In genomic region chr2:166623081-166623567, GRCm38 (mm10) we compare ENCODE assay signal across 9 mouse cellular contexts.
DNase-seq lines count a peak whose midpoint lies in the region; ATAC-seq and TF ChIP-seq lines count a peak whose summit lies in the region.
"Had no signal": no experiment of that assay in that cellular context is flagged by ENCODE, and none has a peak within 500 bp of the region (broad histone marks: within the 10 kb centered on the region; RNA-seq: fewer than 3 reads in every experiment).

No protein-coding gene starts in this region.

- H3K27ac ChIP-seq in heart, adult 2 months, result no peak overlapping the region
- H3K27ac ChIP-seq in heart, embryonic 11.5 days (ENCODE audit: low read depth, low read length), result no peak overlapping the region
- H3K27ac ChIP-seq in bone marrow macrophage, adult 2 months (ENCODE audit: insufficient read depth, low read depth, low read length), result peak overlapping the region; percentile 71
- H3K27ac ChIP-seq in heart, embryonic 16.5 days (ENCODE audit: low read length), result no peak overlapping the region
- H3K27ac ChIP-seq in limb, embryonic 10.5 days, result peak overlapping the region; percentile 76
- H3K27ac ChIP-seq in neural tube, embryonic 15.5 days (replicated peaks), result peak overlapping the region; percentile 69
- H3K27ac ChIP-seq: liver, embryonic 14.5 days had no signal

- H3K9me3 ChIP-seq in heart, embryonic 11.5 days (replicated peaks; ENCODE audit: control insufficient read depth, low read length), result no peaks in the 10 kb centered on the region
- H3K9me3 ChIP-seq in heart, embryonic 16.5 days (replicated peaks; ENCODE audit: control insufficient read depth, low read length), result no peaks in the 10 kb centered on the region
- H3K9me3 ChIP-seq in limb, embryonic 10.5 days (replicated peaks), result no peaks in the 10 kb centered on the region
- H3K9me3 ChIP-seq in neural tube, embryonic 15.5 days (replicated peaks), result no peaks in the 10 kb centered on the region

- peaks cover 8% of the 10 kb centered on the region for H3K4me1 ChIP-seq in heart, adult 2 months (ENCODE audit: control insufficient read depth, insufficient read depth, low read length)
- peaks cover 12% of the 10 kb centered on the region for H3K4me1 ChIP-seq in heart, embryonic 11.5 days (ENCODE audit: control insufficient read depth, insufficient read depth, low read length)
- H3K4me1 ChIP-seq in bone marrow macrophage, adult 2 months (ENCODE audit: control insufficient read depth, insufficient read depth, low read length), result peaks cover 38% of the 10 kb centered on the region
- peaks cover 10% of the 10 kb centered on the region for H3K4me1 ChIP-seq in heart, embryonic 16.5 days (ENCODE audit: control insufficient read depth, insufficient read depth, low read length)
- H3K4me1 ChIP-seq in limb, embryonic 10.5 days, result peaks cover 43% of the 10 kb centered on the region
- peaks cover 26% of the 10 kb centered on the region for H3K4me1 ChIP-seq in neural tube, embryonic 15.5 days

- H3K36me3 ChIP-seq in heart, adult 2 months (ENCODE audit: control insufficient read depth, insufficient read depth, low read length), result no peaks in the 10 kb centered on the region
- no peaks in the 10 kb centered on the region for H3K36me3 ChIP-seq in heart, embryonic 11.5 days (ENCODE audit: control insufficient read depth, insufficient read depth, low read length)
- no peaks in the 10 kb centered on the region for H3K36me3 ChIP-seq in heart, embryonic 16.5 days (ENCODE audit: control insufficient read depth, insufficient read depth)
- peaks cover 32% of the 10 kb centered on the region for H3K36me3 ChIP-seq in limb, embryonic 10.5 days
- peaks cover 3% of the 10 kb centered on the region for H3K36me3 ChIP-seq in neural tube, embryonic 15.5 days

- H3K4me3 ChIP-seq in heart, adult 2 months, result no peak overlapping the region
- no peak overlapping the region for H3K4me3 ChIP-seq in heart, embryonic 11.5 days (ENCODE audit: low read depth, low read length)
- H3K4me3 ChIP-seq in bone marrow macrophage, adult 2 months (ENCODE audit: insufficient read depth, low read length), result peak overlapping the region; percentile 25; the same call in 1 of the 2 replicates
- no peak overlapping the region for H3K4me3 ChIP-seq in heart, embryonic 16.5 days (ENCODE audit: low read length)
- no peak overlapping the region for H3K4me3 ChIP-seq in limb, embryonic 10.5 days
- H3K4me3 ChIP-seq in neural tube, embryonic 15.5 days (replicated peaks), result no peak overlapping the region

- DNase-seq in heart, adult 2 months, result peak; percentile 33 to 51
- no peak for DNase-seq in limb, embryonic 10.5 days (ENCODE audit: low spot score)
- no peak for DNase-seq in urinary bladder, postnatal 4 days (ENCODE audit: low spot score in 2 of 2)
- no peak for DNase-seq in yolk sac, embryonic 10.5 days (ENCODE audit: low spot score)

- TF ChIP-seq EP300 in heart, adult 2 months (IDR thresholded peaks at IDR 0.05; ENCODE audit: insufficient read depth, low read depth, low read length), result no peak

- H3K9ac ChIP-seq in heart, adult 2 months (ENCODE audit: low read depth, low read length), result no peak overlapping the region
- no peak overlapping the region for H3K9ac ChIP-seq in heart, embryonic 11.5 days (ENCODE audit: low read depth, low read length)
- peak overlapping the region; percentile 10; the same call in 1 of the 2 replicates for H3K9ac ChIP-seq in heart, embryonic 16.5 days (ENCODE audit: low read length)
- no peak overlapping the region for H3K9ac ChIP-seq in neural tube, embryonic 15.5 days (replicated peaks)
- H3K9ac ChIP-seq: liver, embryonic 14.5 days had no signal

- no peak for ATAC-seq in heart, embryonic 11.5 days (replicated peaks; ENCODE audit: insufficient number of reproducible peaks, low FRiP score, low TSS enrichment)
- ATAC-seq in heart, embryonic 16.5 days (replicated peaks; ENCODE audit: extremely low read depth, insufficient read depth, low FRiP score), result no peak
- ATAC-seq in neural tube, embryonic 15.5 days (ENCODE audit: low FRiP score), result peak; percentile 58; the same call in 1 of the 2 replicates

- no peak overlapping the region for H3K4me2 ChIP-seq in heart, embryonic 11.5 days
- H3K4me2 ChIP-seq in heart, embryonic 16.5 days (ENCODE audit: low read depth, low read length), result no peak overlapping the region
- H3K4me2 ChIP-seq in neural tube, embryonic 15.5 days, result no peak overlapping the region

- no peaks in the 10 kb centered on the region for H3K27me3 ChIP-seq in heart, adult 2 months (ENCODE audit: control insufficient read depth, insufficient read depth, low read length)
- no peaks in the 10 kb centered on the region for H3K27me3 ChIP-seq in heart, embryonic 11.5 days (ENCODE audit: control insufficient read depth, insufficient read depth, low read length)
- H3K27me3 ChIP-seq in heart, embryonic 16.5 days (ENCODE audit: control insufficient read depth, insufficient read depth, low read length), result no peaks in the 10 kb centered on the region
- H3K27me3 ChIP-seq in limb, embryonic 10.5 days (ENCODE audit: low read depth, poor library complexity, severe bottlenecking), result no peaks in the 10 kb centered on the region
- no peaks in the 10 kb centered on the region for H3K27me3 ChIP-seq in neural tube, embryonic 15.5 days (replicated peaks)

- no peak for TF ChIP-seq CTCF in heart, adult 2 months (IDR thresholded peaks at IDR 0.05)
- no peak for TF ChIP-seq CTCF in bone marrow macrophage, adult 2 months (IDR thresholded peaks at IDR 0.05; ENCODE audit: low read depth, low read length)

- TF ChIP-seq POLR2A in heart, adult 2 months (IDR thresholded peaks at IDR 0.05; ENCODE audit: insufficient read depth, low read depth, low read length), result no peak
- TF ChIP-seq POLR2A in bone marrow macrophage, adult 2 months (IDR thresholded peaks at IDR 0.05; ENCODE audit: borderline replicate concordance, low read depth, low read length), result no peak

- H3K79me2 ChIP-seq in heart, adult 2 months (replicated peaks; ENCODE audit: control insufficient read depth, insufficient read depth, low read length), result no peaks in the 10 kb centered on the region

- WGBS in heart, adult 2 months, result 34% methylated on average over 9 of the region's 9 CpGs
- 33% methylated on average over 9 of the region's 9 CpGs for WGBS in heart, embryonic 11.5 days (ENCODE audit: insufficient replicate concordance)
- 37% methylated on average over 9 of the region's 9 CpGs for WGBS in heart, embryonic 16.5 days
- WGBS in limb, embryonic 10.5 days, result 58% methylated on average over 9 of the region's 9 CpGs
- WGBS in neural tube, embryonic 15.5 days, result 28% methylated on average over 9 of the region's 9 CpGs

- intact Hi-C loops in heart, adult 2 months (cut with DNase I), result no loop called here

Comparison
In these comparisons a context has a peak if more than half of its experiments do, and no peak if none do; other contexts are left out.
1. DNase-seq: peak in heart, adult 2 months (2 of 2); none in limb, embryonic 10.5 days (single experiment), urinary bladder, postnatal 4 days (0 of 2) and yolk sac, embryonic 10.5 days (single experiment).
2. H3K27ac ChIP-seq: peak in bone marrow macrophage, adult 2 months (single experiment), limb, embryonic 10.5 days (single experiment) and neural tube, embryonic 15.5 days (single experiment); none in heart, adult 2 months (single experiment), heart, embryonic 11.5 days (single experiment) and heart, embryonic 16.5 days (single experiment).